Mouse (Mus musculus) lung, postnatal 10 days (tissue): ENCODE data around the gene Ebpl.
"Not testable (repeated sequence)": the region's sequence is repeated elsewhere in the genome, so short reads cannot be mapped to it uniquely, and the experiment has no call there.

ENCODE experiments used
- DNase-seq: peaks from one replicate; pipeline ENCODE4 v3.0.0; 2021

Ebpl gene

GRCm38 (mm10) chr14:61327007-61327406 is 33.2 kb downstream of the Ebpl start:
- DNase-seq, result not testable (repeated sequence)

GRCm38 (mm10) chr14:61322740-61323139 is 37.5 kb downstream of the Ebpl start:
- DNase-seq, result no peak

DNA sequence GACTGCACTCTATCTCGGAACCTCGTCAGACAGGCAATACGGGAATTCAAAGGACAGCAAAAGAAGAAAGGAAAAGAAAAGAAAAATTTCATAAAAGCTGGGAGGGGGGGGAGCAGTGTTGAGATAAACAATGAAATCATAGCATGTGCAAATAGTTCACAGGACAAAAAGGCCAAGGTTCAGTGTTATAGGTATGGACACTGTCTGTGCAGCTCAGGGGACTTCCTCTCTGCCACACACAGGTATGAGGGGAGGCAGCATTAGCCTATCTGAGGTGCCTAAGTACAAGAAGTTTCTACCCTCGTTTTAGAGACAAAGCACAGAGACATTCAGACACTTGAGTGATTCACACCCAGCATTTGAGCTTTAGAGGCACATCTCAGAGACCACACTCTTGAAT is 39.0 kb downstream of the Ebpl start:
- DNase-seq, result no peak

- no peak for DNase-seq
These were observed 39.5 kb downstream of the Ebpl start for GRCm38 (mm10) chr14:61320765-61321164.

GRCm38 (mm10) chr14:61316861-61317260 is 43.4 kb downstream of the Ebpl start:
- DNase-seq, result peak; percentile 58

DNA sequence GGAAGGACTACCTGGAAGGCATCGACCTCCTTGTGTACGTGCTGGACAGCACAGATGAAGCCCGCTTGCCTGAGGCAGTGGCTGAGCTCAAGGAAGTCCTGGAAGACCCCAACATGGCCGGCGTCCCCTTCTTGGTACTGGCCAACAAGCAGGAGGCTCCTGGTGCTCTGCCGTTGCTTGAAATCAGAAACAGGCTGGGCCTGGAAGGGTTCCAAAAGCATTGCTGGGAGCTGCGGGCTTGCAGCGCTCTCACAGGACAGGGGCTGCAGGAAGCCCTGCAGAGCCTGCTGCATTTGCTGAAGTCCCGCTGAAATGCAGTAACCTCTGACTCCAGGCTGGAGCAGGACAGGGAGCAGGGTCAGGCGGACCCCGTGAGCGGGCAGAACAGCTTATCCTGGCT is 49.3 kb downstream of the Ebpl start:
- DNase-seq, result peak; percentile 17

DNA sequence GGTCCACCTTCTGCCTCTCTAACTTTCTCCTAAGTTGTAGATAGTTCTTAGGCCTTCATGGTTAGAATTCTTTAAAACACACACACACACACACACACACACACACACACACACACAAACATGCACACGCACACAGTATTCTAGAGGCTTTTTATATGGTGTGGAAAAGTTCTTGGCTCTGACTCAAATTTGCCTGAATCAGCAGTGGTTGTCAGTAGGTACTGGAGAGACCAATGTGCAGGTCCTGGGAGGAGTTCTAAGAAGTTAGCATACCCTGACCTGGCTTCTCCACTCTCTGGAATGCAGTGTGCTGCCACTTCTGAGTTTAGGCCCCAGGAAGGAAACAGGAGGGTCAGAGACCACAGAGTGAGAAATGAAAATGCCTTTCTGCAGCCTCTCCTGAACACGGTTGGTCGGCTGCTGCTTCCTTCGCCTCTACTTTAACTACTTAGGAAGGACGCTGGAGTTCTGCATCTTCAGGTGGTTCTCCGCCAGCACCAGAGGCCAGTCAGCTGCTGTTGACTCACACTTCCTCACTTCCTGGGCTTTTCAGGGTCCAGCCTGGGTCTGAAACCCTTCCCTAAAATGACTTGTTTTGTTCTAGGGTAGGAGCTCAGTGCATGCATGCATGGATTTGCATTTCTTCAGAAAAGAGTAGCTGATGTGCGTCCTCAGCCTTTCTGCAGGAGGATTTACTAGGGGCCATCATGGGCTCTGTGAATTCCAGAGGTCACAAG is 50.0 kb downstream of the Ebpl start:
- no peak for DNase-seq

DNA sequence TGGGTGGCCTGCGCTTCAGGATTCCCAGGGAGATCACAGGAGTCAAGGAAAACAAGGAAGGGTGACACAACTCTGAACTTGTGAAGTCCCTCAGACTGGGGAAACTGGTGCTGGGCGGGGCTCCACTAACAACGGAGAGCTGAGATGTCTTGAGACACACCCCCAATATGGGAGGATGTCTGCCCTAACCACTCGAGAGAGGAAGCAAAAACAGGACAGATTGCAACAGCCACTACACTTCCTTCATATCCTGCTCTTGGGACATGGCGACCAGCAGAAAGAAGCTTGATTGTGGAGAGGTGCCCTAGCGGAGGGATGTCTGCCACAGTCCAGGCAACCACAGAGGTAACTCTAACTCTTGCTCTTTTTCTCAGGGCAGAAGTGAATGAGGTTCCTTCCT is 50.6 kb downstream of the Ebpl start, which contains the start of gene Arl11:
Gene Arl11 (plus strand): TSS at position 161 of the 400 bp plus-strand sequence.
- DNase-seq, result peak; percentile 48

DNA sequence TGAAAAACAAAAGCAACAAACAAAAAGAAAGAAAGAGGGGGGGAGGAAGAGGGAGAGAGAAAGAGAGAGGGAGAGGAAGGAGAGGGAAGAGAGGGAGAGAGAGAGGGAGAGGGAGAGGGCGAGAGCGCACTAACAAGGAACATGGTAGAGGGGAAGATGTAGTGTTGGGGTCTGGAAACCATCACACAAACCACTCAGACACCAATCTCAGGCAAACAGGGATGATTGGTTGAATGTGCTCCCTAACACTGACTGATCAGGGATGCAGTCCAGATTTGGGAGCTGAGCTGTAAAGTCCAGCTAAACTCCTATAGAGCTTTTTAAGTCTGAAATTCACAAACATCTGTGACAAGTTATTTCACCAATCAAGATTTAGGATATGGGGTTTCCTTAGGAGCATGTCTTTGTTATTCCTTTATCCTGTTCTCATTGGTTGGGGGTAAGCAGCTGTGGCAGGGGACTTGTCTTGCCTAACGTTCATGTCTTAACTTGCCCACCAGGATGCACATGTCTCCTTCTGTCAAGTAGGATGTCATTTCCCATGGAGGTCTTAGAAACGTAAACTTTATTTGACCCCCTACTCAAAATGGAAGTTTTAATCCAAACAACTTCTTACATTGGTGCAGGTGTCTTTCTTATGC is 56.1 kb downstream of the Ebpl start:
- DNase-seq, result no peak

GRCm38 (mm10) chr14:61302428-61302827 is 57.8 kb downstream of the Ebpl start:
- no peak for DNase-seq

- no peak for DNase-seq
These were observed 58.9 kb downstream of the Ebpl start for GRCm38 (mm10) chr14:61301323-61301722.

DNA sequence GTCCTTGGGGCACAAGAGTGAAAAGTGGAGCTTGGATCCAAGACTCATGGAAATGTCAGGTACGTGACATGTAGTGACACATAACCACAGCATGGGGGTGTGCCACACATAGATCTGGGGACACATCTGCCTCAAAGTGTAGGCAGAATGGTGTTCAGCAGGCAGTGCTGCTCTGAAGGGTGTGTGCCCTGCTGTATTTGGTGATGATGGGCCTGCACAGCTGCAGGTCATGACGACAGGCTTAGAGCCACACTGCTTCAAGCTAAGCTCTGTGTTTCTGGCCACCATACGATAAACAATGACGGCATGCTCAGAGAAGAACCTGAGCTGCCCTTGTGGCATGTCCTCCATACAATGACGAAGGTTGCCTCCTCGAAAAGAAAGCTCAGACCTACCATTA is 60.4 kb downstream of the Ebpl start:
- DNase-seq, result no peak

GRCm38 (mm10) chr14:61294738-61295079 is 65.5 kb downstream of the Ebpl start:
- DNase-seq, result peak; percentile 76

DNA sequence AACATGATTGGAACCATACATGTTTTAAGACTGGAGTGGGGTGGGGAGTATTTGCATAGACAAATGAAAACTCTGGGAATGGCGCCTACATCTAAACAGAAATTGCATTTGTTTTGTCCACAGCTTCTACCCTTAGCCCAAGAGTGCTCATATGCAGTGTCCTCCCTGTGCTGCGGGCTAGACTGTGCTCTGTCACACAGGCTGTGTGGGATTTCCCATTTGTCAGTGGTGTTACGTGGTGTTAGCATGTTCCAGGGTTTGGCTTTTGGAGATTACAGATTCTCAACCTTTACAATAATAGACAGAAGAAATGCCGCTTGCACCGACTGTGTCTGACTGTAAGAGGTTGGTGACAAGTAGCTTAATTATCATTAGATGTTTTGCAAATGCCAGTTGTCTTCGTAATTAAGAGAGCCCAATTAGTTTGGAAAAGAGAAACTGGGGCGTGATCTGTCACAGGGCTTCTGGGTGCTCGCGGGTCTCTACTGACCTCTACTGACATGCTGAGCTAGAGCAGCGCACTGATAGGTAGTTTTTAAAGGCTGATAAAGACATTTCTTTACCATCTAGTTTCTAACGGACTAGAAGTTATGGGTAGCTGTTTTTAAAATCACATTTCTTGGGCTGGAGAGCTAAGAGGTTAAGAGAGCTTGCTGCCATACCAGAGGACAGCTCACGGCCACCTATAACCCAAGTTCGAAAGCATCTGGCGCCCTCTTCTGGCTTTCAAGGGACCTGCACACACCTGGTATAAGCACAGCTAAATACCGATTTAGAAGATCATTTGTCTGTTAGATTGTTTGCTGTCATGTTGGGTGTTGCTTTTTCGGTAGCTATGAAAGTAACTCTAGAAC is 66.1 kb downstream of the Ebpl start:
- peak; percentile 80 for DNase-seq

DNA sequence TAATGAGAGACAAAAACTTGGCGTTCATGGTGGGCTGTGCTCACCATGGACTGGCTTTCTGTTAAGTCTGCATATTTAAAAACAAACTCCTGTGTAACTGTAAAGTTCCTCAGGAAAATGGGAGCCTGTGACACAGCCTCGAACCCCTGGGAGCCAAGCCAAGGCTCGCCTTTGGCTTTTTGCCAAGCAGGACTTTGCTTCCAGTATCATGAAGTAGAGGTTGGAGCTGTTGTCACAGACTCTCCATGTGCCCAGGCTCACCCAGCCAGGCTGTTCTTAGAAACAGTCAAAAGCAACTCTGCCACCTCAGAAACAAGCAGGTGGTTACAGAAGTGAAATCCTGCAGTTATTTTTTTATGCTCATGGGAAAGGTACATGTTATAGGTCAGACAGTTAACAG is 69.6 kb downstream of the Ebpl start:
- DNase-seq, result peak; percentile 43

- DNase-seq, result no peak
These were observed 71.5 kb downstream of the Ebpl start for GRCm38 (mm10) chr14:61288606-61289286.
